Mouse (Mus musculus) ovary, adult 2 months (tissue): Measurements from ENCODE around the gene Inhbe. TPM values are rescaled to one million over a fixed set of nuclear protein-coding genes. Genes with fewer than 3 reads are reported as not detected.

Experiments
- polyA plus RNA-seq: library from polyadenylated mRNA; depleted of rRNA; stranded (reverse); fragments of >200 nt; gene quantifications from 2 replicates; pipeline ENCODE4 v1.2.3, GENCODE M21; 2012; rRNA removed

Inhbe gene
- polyA plus RNA-seq: not detected in 2 replicates

GRCm38 (mm10) chr10:127353909-127354895 lies at the start of gene Inhbe:
TSS of gene Inhbe (minus strand) at chr10:127354411.

GRCm38 (mm10) chr10:127380251-127380691 lies 26.1 kb upstream of the Inhbe start, which contains the start of gene R3hdm2:
TSS of gene R3hdm2 (plus strand) at chr10:127380327.

GRCm38 (mm10) chr10:127369834-127370820 lies 15.9 kb upstream of the Inhbe start, which contains the start of gene Inhbc:
TSS of gene Inhbc (minus strand) at chr10:127370431.

GRCm38 (mm10) chr10:127341891-127342639 lies 12.1 kb downstream of the Inhbe start, which contains the start of gene Gli1:
TSS of gene Gli1 (minus strand) at chr10:127341974.

GRCm38 (mm10) chr10:127321621-127322020 lies 32.6 kb downstream of the Inhbe start, which contains the start of gene Arhgap9:
TSS of gene Arhgap9 (plus strand) at chr10:127321964.

GRCm38 (mm10) chr10:127311476-127312355 lies 42.5 kb downstream of the Inhbe start, which contains the start of gene Mars:
TSS of gene Mars (minus strand) at chr10:127311786.

Other genes with a start within 250 kb of the Inhbe start
- gene Os9, start 233.3 kb downstream of the Inhbe start, polyA plus RNA-seq: 72.1 and 89.3 TPM in 2 replicates
- 11.4 and 16.1 TPM in 2 replicates for gene B4galnt1, start 189.2 kb downstream of the Inhbe start, polyA plus RNA-seq
- gene Slc26a10, start 173.8 kb downstream of the Inhbe start, polyA plus RNA-seq: 2.0 and 2.7 TPM in 2 replicates
- gene Arhgef25, start 164.3 kb downstream of the Inhbe start, polyA plus RNA-seq: 71.4 and 75.9 TPM in 2 replicates
- 262 and 306 TPM in 2 replicates for gene Dtx3, start 158.7 kb downstream of the Inhbe start, polyA plus RNA-seq
- 32.8 and 34.9 TPM in 2 replicates for gene Pip4k2c, start 142.8 kb downstream of the Inhbe start, polyA plus RNA-seq
- gene Kif5a, start 91.1 kb downstream of the Inhbe start, polyA plus RNA-seq: 6.4 and 7.0 TPM in 2 replicates
- gene Dctn2, start 88.0 kb downstream of the Inhbe start, polyA plus RNA-seq: 245 and 250 TPM in 2 replicates
- 51.3 and 61.2 TPM in 2 replicates for gene Mbd6, start 65.4 kb downstream of the Inhbe start, polyA plus RNA-seq
- 78.4 and 101 TPM in 2 replicates for gene Mars, start 42.6 kb downstream of the Inhbe start, polyA plus RNA-seq
- gene Arhgap9, start 32.4 kb downstream of the Inhbe start, polyA plus RNA-seq: 6.0 and 7.4 TPM in 2 replicates
- gene Gli1, start 12.4 kb downstream of the Inhbe start, polyA plus RNA-seq: 51.0 and 51.6 TPM in 2 replicates
- 0.07 TPM in 1 of 2 replicates, not detected in the other for gene Inhbc, start 16.0 kb upstream of the Inhbe start, polyA plus RNA-seq
- 128 and 138 TPM in 2 replicates for gene R3hdm2, start 25.9 kb upstream of the Inhbe start, polyA plus RNA-seq
- 2.7 and 3.1 TPM in 2 replicates for gene Stac3, start 147.3 kb upstream of the Inhbe start, polyA plus RNA-seq
- 23.2 and 29.9 TPM in 2 replicates for gene Ndufa4l2, start 160.6 kb upstream of the Inhbe start, polyA plus RNA-seq
- gene Shmt2, start 168.0 kb upstream of the Inhbe start, polyA plus RNA-seq: 133 and 139 TPM in 2 replicates
- 0.11 and 0.40 TPM in 2 replicates for gene Nxph4, start 180.1 kb upstream of the Inhbe start, polyA plus RNA-seq